Mouse (Mus musculus) MEL (cell line): ENCODE measurements at regions not wholly inside any gene's neighbourhood (a gene's known extent, or its start where the extent isn't known, plus 50 kb on each side); places are given as distances from the start of the nearest gene placed in this dataset.

ENCODE experiments used
- CHD1 ChIP-seq: IDR thresholded peaks from 2 replicates; pipeline ENCODE4 v1.6.1; 2012; ENCODE audit warnings: low read depth, mild to moderate bottlenecking, inconsistent platforms, low read length, improper control_type of control experiment
- CTCF ChIP-seq, 3 experiments: IDR thresholded peaks in 2 of 3; conservative IDR thresholded peaks in 1 of 3; 2 replicates each; pipeline ENCODE4 v1.5.1; 2011 to 2012; ENCODE audit warnings: low read length in 3 of 3, low read depth in 2 of 3, mild to moderate bottlenecking in 2 of 3, improper control_type of control experiment in 1 of 3, inconsistent platforms in 1 of 3, mixed read lengths in 1 of 3, moderate library complexity in 1 of 3; ENCODE audit not compliant: control insufficient read depth in 1 of 3, insufficient read depth in 1 of 3, poor library complexity in 1 of 3, severe bottlenecking in 1 of 3
- GATA1 ChIP-seq: IDR thresholded peaks from 2 replicates; pipeline ENCODE4 v1.6.1; 2011; ENCODE audit warnings: low read depth, low read length, improper control_type of control experiment
- MAX ChIP-seq: IDR thresholded peaks from 2 replicates; pipeline ENCODE4 v1.6.1; 2011; ENCODE audit warnings: low read length, improper control_type of control experiment
- POLR2A ChIP-seq, 2 experiments: IDR thresholded peaks; 2 replicates each; pipeline ENCODE4 v1.6.1; 2011 to 2012; ENCODE audit warnings: low read length in 2 of 2, mild to moderate bottlenecking in 2 of 2, control low read depth in 1 of 2, improper control_type of control experiment in 1 of 2, low read depth in 1 of 2, moderate library complexity in 1 of 2; ENCODE audit not compliant: control insufficient read depth in 1 of 2, insufficient read depth in 1 of 2, poor library complexity in 1 of 2
- POLR2AphosphoS5 ChIP-seq: IDR thresholded peaks from 2 replicates; pipeline ENCODE4 v1.6.1; 2012; ENCODE audit warnings: low read depth, borderline replicate concordance, mild to moderate bottlenecking, inconsistent platforms, low read length, moderate library complexity, mixed read lengths
- SMC3 ChIP-seq: IDR thresholded peaks from 2 replicates; pipeline ENCODE4 v1.6.1; 2011; ENCODE audit warnings: low read depth, low read length, improper control_type of control experiment
- USF1 ChIP-seq: IDR thresholded peaks from 2 replicates; pipeline ENCODE4 v1.6.1; 2014; ENCODE audit warnings: low read depth, mild to moderate bottlenecking, inconsistent platforms, low read length, improper control_type of control experiment, moderate library complexity
- ZMIZ1 ChIP-seq: IDR thresholded peaks from 2 replicates; pipeline ENCODE4 v1.6.1; 2012; ENCODE audit warnings: low read depth, mild to moderate bottlenecking, inconsistent platforms, low read length, improper control_type of control experiment, moderate library complexity

- TF ChIP-seq CTCF (IDR thresholded peaks at IDR 0.05 in 2 of 3, conservative IDR thresholded peaks at IDR 0.05 in 1 of 3; ENCODE audit: control insufficient read depth in 1 of 3, insufficient read depth in 1 of 3, low read depth in 2 of 3, low read length in 3 of 3, poor library complexity in 1 of 3, severe bottlenecking in 1 of 3) (no peak), SMC3 (no peak), POLR2A (IDR thresholded peaks at IDR 0.05; ENCODE audit: control insufficient read depth in 1 of 2, insufficient read depth in 1 of 2, low read depth in 1 of 2, low read length in 2 of 2, poor library complexity in 1 of 2) (no peak), CHD1 (no peak), GATA1 (no peak), POLR2AphosphoS5 (no peak), ZMIZ1 (no peak), USF1 (no peak), MAX (no peak)
Measured at GRCm38 (mm10) chr4:69759596-69759995, 650.6 kb downstream of the Cdk5rap2 start.
